9 mouse cellular contexts compared by ENCODE assay signal in genomic region chr14:29442476-29442875, GRCm38 (mm10).
DNase-seq lines count a peak whose midpoint lies in the region; ATAC-seq lines count a peak whose summit lies in the region.
"Had no signal": no experiment of that assay in that cellular context is flagged by ENCODE, and none has a peak within 500 bp of the region (broad histone marks: within the 10 kb centered on the region; RNA-seq: fewer than 3 reads in every experiment).

No protein-coding gene starts in this region.

- H3K4me2 ChIP-seq in kidney, embryonic 16.5 days (replicated peaks; ENCODE audit: low read depth, low read length), result 0 out of 2 replicates have a peak overlapping the region, but pooled peaks have one; percentile 3
- peak overlapping the region; percentile 27 for H3K4me2 ChIP-seq in neural tube, embryonic 13.5 days

- 20% methylated on average over 4 of the region's 4 CpGs for WGBS in kidney, embryonic 16.5 days
- WGBS in forebrain, embryonic 10.5 days, result 15% methylated on average over 4 of the region's 4 CpGs
- WGBS in neural tube, embryonic 13.5 days, result 12% methylated on average over 4 of the region's 4 CpGs

- DNase-seq in kidney, adult 8-10 months, result no peak
- peak; percentile 43 for DNase-seq in forebrain, embryonic 10.5 days (ENCODE audit: extremely low spot score, low spot score)
- peak; percentile 3 for DNase-seq in hindlimb bud, embryonic 11.5 days (ENCODE audit: extremely low spot score, low read depth, low spot score)
- no peak for DNase-seq in ovary, postnatal 14 days (ENCODE audit: low spot score)
- no peak for DNase-seq in thymus, adult 18-20 months
- DNase-seq in urinary bladder, postnatal 36 days (ENCODE audit: low spot score in 2 of 2), result no peak

- H3K9me3 ChIP-seq in kidney, embryonic 16.5 days (ENCODE audit: low read length), result no peaks in the 10 kb centered on the region
- no peaks in the 10 kb centered on the region for H3K9me3 ChIP-seq in forebrain, embryonic 10.5 days
- no peaks in the 10 kb centered on the region for H3K9me3 ChIP-seq in neural tube, embryonic 13.5 days

- no peak overlapping the region for H3K4me3 ChIP-seq in kidney, embryonic 16.5 days (ENCODE audit: low read length)
- H3K4me3 ChIP-seq in forebrain, embryonic 10.5 days, result peak overlapping the region; percentile 20
- no peak overlapping the region for H3K4me3 ChIP-seq in neural tube, embryonic 13.5 days

- no peak overlapping the region for H3K27ac ChIP-seq in kidney, embryonic 16.5 days (ENCODE audit: low read length)
- peak overlapping the region; percentile 73 for H3K27ac ChIP-seq in forebrain, embryonic 10.5 days
- peak overlapping the region; percentile 69 for H3K27ac ChIP-seq in neural tube, embryonic 13.5 days (replicated peaks)

- H3K4me1 ChIP-seq in kidney, embryonic 16.5 days (ENCODE audit: insufficient read depth, low read length), result peaks cover 10% of the 10 kb centered on the region; the same call in 1 of the 2 replicates
- H3K4me1 ChIP-seq in forebrain, embryonic 10.5 days, result peaks cover 35% of the 10 kb centered on the region
- peaks cover 42% of the 10 kb centered on the region for H3K4me1 ChIP-seq in neural tube, embryonic 13.5 days (replicated peaks)

- no peaks in the 10 kb centered on the region; the same call in 1 of the 2 replicates for H3K27me3 ChIP-seq in kidney, embryonic 16.5 days (ENCODE audit: insufficient read depth, low read length)
- peaks cover 22% of the 10 kb centered on the region; the same call in 1 of the 2 replicates for H3K27me3 ChIP-seq in forebrain, embryonic 10.5 days (ENCODE audit: poor library complexity, severe bottlenecking)
- H3K27me3 ChIP-seq in neural tube, embryonic 13.5 days, result no peaks in the 10 kb centered on the region

- H3K36me3 ChIP-seq in kidney, embryonic 16.5 days (ENCODE audit: insufficient read depth, low read length), result no peaks in the 10 kb centered on the region
- H3K36me3 ChIP-seq in forebrain, embryonic 10.5 days (replicated peaks), result no peaks in the 10 kb centered on the region
- no peaks in the 10 kb centered on the region for H3K36me3 ChIP-seq in neural tube, embryonic 13.5 days

- no peak overlapping the region for H3K9ac ChIP-seq in kidney, embryonic 16.5 days (replicated peaks; ENCODE audit: low read length)
- peak overlapping the region; percentile 43; the same call in 1 of the 2 replicates for H3K9ac ChIP-seq in neural tube, embryonic 13.5 days

- no peak for ATAC-seq in kidney, embryonic 16.5 days (ENCODE audit: low FRiP score, low TSS enrichment)
- ATAC-seq in neural tube, embryonic 13.5 days (ENCODE audit: low read depth), result no peak
- ATAC-seq: CD4-positive, CD25-positive, alpha-beta regulatory T cell, adult 4 months had no signal

Comparison
In these comparisons a context has a peak if more than half of its experiments do, and no peak if none do; other contexts are left out.
1. DNase-seq: peak in forebrain, embryonic 10.5 days (single experiment) and hindlimb bud, embryonic 11.5 days (single experiment); none in kidney, adult 8-10 months (0 of 2), ovary, postnatal 14 days (single experiment), thymus, adult 18-20 months (0 of 2) and urinary bladder, postnatal 36 days (0 of 2).